Mouse (Mus musculus): Measurements from ENCODE around the gene Dnajc8. TPM values are rescaled to one million over a fixed set of nuclear protein-coding genes. Genes with fewer than 3 reads are reported as not detected.

Dnajc8 gene
- 5.0 and 9.0 TPM in 2 replicates for polyA plus RNA-seq (2012; rRNA removed)

DNA sequence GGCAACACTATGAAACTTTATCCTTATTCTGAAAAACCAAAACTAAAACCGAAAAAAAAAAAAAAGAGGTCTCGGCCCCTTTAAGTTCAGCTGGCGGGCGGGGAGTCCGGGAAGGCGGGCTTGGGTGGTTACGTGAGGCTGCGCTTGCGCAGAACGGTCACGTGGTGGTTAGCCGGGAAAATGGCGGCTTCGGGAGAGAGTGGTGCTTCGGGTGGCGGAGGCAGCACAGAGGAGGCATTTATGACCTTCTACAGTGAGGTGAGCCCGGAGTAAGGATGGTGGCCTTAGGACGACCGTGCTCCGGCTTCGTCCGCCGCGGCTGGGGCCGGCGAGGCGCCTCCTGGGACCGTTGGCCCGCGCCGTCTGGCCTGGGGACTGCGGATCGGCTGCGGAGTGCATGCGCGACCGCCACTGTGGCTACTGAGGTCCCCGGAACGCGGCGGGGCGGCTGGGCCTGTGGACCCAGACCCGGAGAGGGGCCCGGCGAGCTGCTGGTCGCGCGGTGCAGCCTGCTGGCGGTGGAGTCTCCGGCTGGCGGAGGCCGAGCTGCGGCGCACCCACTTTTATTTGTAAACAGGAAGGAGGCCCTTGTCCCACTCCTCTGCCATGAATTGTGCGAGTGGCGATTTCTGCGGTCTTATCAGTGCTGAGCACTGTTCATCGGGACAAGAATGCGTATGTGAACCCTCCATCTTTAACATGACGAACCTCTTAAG is at the start of gene Dnajc8:
TSS of gene Dnajc8 (plus strand) at position 145 of the 716 bp plus-strand sequence.
- peak within 1 kb of the TSS; percentile 73 for H3K27ac ChIP-seq (ENCODE audit: insufficient read depth, low read depth, low read length)
- TF ChIP-seq POLR2A (IDR thresholded peaks at IDR 0.05; ENCODE audit: low read depth, low read length) = peak; percentile 70; the same call in 1 of the 2 replicates
- TF ChIP-seq CTCF (IDR thresholded peaks at IDR 0.05; ENCODE audit: extremely low read depth, insufficient read length, insufficient replicate concordance, low read depth, low read length) = no peak
- H3K4me3 ChIP-seq (ENCODE audit: low read depth, low read length) = peak within 1 kb of the TSS; percentile 98
- H3K36me3 ChIP-seq (ENCODE audit: control insufficient read depth, insufficient read depth, low read length) = peaks cover 20% of the 10 kb centered on the region
- under 1% methylated on average over 60 of the region's 60 CpGs for WGBS
- no peaks in the 10 kb centered on the region for H3K27me3 ChIP-seq (ENCODE audit: control insufficient read depth, insufficient read depth, low read length)
- H3K4me1 ChIP-seq (ENCODE audit: control insufficient read depth, insufficient read depth, insufficient read length, low read length) = peaks cover 4% of the 10 kb centered on the region; the same call in 1 of the 2 replicates

GRCm38 (mm10) chr4:132488521-132488920 is 46.8 kb upstream of the Dnajc8 start:
- no peaks in the 10 kb centered on the region for H3K27me3 ChIP-seq (ENCODE audit: control insufficient read depth, insufficient read depth, low read length)
- 23% methylated on average over 3 of the region's 3 CpGs for WGBS
- no peak overlapping the region for H3K27ac ChIP-seq (ENCODE audit: insufficient read depth, low read depth, low read length)
- peaks cover 8% of the 10 kb centered on the region for H3K36me3 ChIP-seq (ENCODE audit: control insufficient read depth, insufficient read depth, low read length)
- H3K4me1 ChIP-seq (ENCODE audit: control insufficient read depth, insufficient read depth, insufficient read length, low read length) = peaks cover 8% of the 10 kb centered on the region; the same call in 1 of the 2 replicates
- no peak for TF ChIP-seq POLR2A (IDR thresholded peaks at IDR 0.05; ENCODE audit: low read depth, low read length)
- no peak for TF ChIP-seq CTCF (IDR thresholded peaks at IDR 0.05; ENCODE audit: extremely low read depth, insufficient read length, insufficient replicate concordance, low read depth, low read length)
- no peak overlapping the region for H3K4me3 ChIP-seq (ENCODE audit: low read depth, low read length)

DNA sequence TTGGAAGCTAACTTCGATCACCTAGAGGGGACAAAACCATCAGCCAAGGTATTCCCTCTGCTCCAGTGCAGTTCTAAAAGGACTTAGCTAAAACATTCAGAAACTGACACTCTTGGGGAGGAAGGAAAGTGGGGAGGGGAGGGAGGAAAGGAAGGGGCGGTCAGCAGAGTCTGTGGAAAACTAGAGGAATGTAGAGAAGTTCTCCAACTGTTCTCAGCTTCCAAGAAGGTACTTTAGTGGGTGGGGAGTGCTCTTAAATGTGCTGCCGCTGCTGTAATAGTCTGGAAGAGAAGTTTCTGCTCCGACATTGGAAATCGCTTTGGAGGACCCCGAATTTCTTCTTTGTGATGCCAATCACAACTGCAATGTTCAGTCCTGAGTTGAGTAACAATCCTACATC is 46.4 kb upstream of the Dnajc8 start:
- H3K4me3 ChIP-seq (ENCODE audit: low read depth, low read length) = no peak overlapping the region
- peaks cover 8% of the 10 kb centered on the region; the same call in 1 of the 2 replicates for H3K4me1 ChIP-seq (ENCODE audit: control insufficient read depth, insufficient read depth, insufficient read length, low read length)
- 77% methylated on average over 6 of the region's 6 CpGs for WGBS

DNA sequence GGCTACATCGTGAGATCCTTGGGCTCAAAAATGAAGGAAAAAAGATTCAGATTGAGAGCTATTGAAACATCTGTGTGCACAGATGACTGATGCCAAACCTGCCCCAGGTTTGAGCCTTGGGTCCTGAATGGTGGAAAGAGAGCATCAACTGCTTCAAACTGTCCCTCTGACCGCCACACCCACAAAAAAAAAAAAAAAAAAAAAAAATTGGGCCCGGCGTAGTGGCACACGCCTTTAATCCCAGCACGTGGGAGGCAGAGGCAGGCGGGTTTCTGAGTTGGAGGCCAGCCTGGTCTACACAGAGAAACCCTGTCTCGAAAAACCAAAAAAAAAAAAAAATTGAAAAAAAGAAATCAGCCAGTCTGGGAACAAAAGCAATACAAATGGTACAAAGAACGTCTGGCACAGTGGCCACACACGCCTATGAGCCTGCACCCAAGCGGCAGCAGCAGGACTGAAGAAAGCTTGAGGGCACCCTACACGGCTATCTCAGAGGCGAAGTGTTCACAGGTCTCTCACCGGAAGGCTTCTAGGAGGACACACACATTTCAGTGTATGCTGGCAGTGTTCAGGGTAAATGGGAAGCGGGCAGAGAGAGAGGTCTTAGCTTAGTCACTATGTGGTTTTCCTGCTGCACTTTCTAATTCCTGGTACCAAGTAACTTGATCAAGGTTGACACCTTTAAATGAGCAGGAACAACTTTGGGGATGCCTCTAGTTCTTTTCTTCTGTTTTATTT is 44.9 kb upstream of the Dnajc8 start:
- Histone ChIP-seq H3K27ac (ENCODE audit: insufficient read depth, low read depth, low read length) (no peak overlapping the region), H3K27me3 (ENCODE audit: control insufficient read depth, insufficient read depth, low read length) (no peaks in the 10 kb centered on the region), H3K36me3 (ENCODE audit: control insufficient read depth, insufficient read depth, low read length) (peaks cover 15% of the 10 kb centered on the region), H3K4me3 (ENCODE audit: low read depth, low read length) (no peak overlapping the region), H3K4me1 (ENCODE audit: control insufficient read depth, insufficient read depth, insufficient read length, low read length) (peaks cover 8% of the 10 kb centered on the region; the same call in 1 of the 2 replicates)
- no peak for TF ChIP-seq CTCF (IDR thresholded peaks at IDR 0.05; ENCODE audit: extremely low read depth, insufficient read length, insufficient replicate concordance, low read depth, low read length)
- no peak for TF ChIP-seq POLR2A (IDR thresholded peaks at IDR 0.05; ENCODE audit: low read depth, low read length)
- WGBS = 85% methylated on average over 15 of the region's 15 CpGs

More for the DNA sequence above, 46.4 kb upstream of the Dnajc8 start:
- H3K36me3 ChIP-seq (ENCODE audit: control insufficient read depth, insufficient read depth, low read length) = peaks cover 11% of the 10 kb centered on the region
- no peaks in the 10 kb centered on the region for H3K27me3 ChIP-seq (ENCODE audit: control insufficient read depth, insufficient read depth, low read length)
- TF ChIP-seq CTCF (IDR thresholded peaks at IDR 0.05; ENCODE audit: extremely low read depth, insufficient read length, insufficient replicate concordance, low read depth, low read length) = no peak
- no peak for TF ChIP-seq POLR2A (IDR thresholded peaks at IDR 0.05; ENCODE audit: low read depth, low read length)
- no peak overlapping the region for H3K27ac ChIP-seq (ENCODE audit: insufficient read depth, low read depth, low read length)

DNA sequence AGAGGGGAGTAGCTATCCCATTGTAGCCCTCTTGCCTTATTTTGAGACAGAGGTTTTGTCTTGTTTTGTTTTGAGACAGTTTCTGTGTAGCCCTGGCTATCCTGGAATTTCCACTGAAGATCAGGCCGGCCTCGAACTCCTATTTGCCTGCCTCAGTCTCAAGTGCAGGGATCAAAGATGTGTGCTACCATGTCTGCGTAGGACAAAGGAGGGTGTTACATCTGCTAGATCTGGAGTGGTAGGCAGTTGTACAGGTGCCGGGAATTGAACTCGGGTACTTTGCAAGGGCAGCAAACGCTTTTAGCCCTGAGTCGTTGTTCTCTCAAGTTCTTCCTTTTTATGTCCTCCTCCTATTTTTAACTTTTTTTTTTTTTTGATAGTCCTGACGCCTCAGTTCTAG is 44.3 kb upstream of the Dnajc8 start:
- no peak for TF ChIP-seq POLR2A (IDR thresholded peaks at IDR 0.05; ENCODE audit: low read depth, low read length)
- no peak for TF ChIP-seq CTCF (IDR thresholded peaks at IDR 0.05; ENCODE audit: extremely low read depth, insufficient read length, insufficient replicate concordance, low read depth, low read length)
- H3K27me3 ChIP-seq (ENCODE audit: control insufficient read depth, insufficient read depth, low read length) = no peaks in the 10 kb centered on the region
- peaks cover 8% of the 10 kb centered on the region; the same call in 1 of the 2 replicates for H3K4me1 ChIP-seq (ENCODE audit: control insufficient read depth, insufficient read depth, insufficient read length, low read length)
- 93% methylated on average over 8 of the region's 8 CpGs for WGBS
- no peak overlapping the region for H3K4me3 ChIP-seq (ENCODE audit: low read depth, low read length)
- no peak overlapping the region for H3K27ac ChIP-seq (ENCODE audit: insufficient read depth, low read depth, low read length)
- H3K36me3 ChIP-seq (ENCODE audit: control insufficient read depth, insufficient read depth, low read length) = peaks cover 19% of the 10 kb centered on the region

DNA sequence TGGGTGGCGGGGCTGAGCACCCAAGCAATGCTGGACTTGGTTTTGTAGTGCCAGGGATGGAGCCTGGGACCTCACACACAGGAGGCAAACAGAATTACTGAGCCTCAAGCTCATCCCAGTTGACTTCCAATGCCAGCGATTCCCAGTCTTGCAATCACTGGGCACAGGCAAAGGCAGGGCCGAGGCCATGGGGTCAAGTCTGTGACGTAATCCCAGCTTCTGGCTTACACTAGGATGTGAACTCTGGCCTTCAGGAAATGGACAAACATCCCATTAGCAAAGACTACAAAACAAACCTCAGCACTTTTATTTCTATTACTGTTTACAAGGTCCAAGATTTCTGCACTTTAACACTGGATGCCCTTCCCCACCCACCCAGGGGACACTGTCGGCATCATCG is 43.6 kb upstream of the Dnajc8 start:
- Histone ChIP-seq H3K4me1 (ENCODE audit: control insufficient read depth, insufficient read depth, insufficient read length, low read length) (peaks cover 8% of the 10 kb centered on the region; the same call in 1 of the 2 replicates), H3K27ac (ENCODE audit: insufficient read depth, low read depth, low read length) (no peak overlapping the region), H3K36me3 (ENCODE audit: control insufficient read depth, insufficient read depth, low read length) (peaks cover 25% of the 10 kb centered on the region), H3K4me3 (ENCODE audit: low read depth, low read length) (no peak overlapping the region), H3K27me3 (ENCODE audit: control insufficient read depth, insufficient read depth, low read length) (no peaks in the 10 kb centered on the region)
- no peak for TF ChIP-seq CTCF (IDR thresholded peaks at IDR 0.05; ENCODE audit: extremely low read depth, insufficient read length, insufficient replicate concordance, low read depth, low read length)
- WGBS = 69% methylated on average over 6 of the region's 6 CpGs

Measured in small intestine, adult 2 months (tissue).